Mouse (Mus musculus) liver, postnatal 0 days (tissue): ENCODE results near the gene Arhgef2.

Experiments
- CTCF ChIP-seq: sonication (generic); IDR thresholded peaks from 2 replicates; pipeline ENCODE4 v1.5.1; 2016; ENCODE audit warnings: antibody characterized with exemption, low read depth
- EP300 ChIP-seq: IDR thresholded peaks from 2 replicates; pipeline ENCODE4 v1.6.1; 2016; ENCODE audit warnings: antibody characterized with exemption, low read depth, mild to moderate bottlenecking

GRCm38 (mm10) chr3:88593893-88594580, 11.7 kb upstream of the Arhgef2 start:
- no peak for TF ChIP-seq CTCF
- TF ChIP-seq EP300 = no peak
